8 mouse cellular contexts compared by ENCODE assay signal in the genomic region with DNA sequence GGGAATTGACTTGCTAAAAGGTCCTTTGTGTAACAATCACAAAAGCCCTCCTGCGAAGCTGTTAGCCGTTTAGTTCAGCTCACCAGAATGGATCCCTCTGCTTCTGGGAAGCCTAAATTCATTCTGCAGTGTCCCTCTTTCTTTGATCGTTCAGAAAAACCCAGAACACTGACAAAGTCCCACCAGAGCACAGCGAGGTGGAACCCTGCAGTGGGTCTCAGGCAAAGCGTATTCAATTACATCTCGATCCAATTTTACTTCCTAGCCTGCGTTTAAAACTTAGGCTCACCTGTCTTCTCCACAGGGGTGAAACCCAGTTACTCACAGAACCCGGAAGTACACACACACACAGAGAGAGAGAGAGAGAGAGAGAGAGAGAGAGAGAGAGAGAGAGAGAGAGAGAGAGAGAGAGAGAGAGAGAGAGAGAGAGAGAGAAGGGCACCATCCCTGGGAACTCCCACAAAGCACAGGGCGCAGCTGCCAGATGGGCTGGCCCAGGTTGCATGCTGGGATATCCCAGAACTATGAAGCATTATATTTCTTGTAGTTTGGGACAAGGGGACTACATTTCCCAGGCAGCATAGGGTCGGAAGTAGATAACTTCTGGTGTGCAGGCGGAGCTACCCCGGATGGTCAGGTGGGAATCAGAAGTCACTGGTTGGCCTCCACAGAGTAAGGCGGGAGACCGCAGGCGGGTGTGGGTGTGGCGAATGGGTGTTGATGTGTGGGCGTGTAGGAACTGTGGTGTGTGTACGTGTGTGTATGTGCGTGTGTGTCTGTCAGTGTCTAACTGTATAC. TPM values are rescaled to one million over a fixed set of nuclear protein-coding genes. Genes with fewer than 3 reads are reported as not detected.
A peak's percentile ranks its signal among the peaks of the same experiment; 100 is the strongest.
DNase-seq lines count a peak whose midpoint lies in the region; ATAC-seq and TF ChIP-seq lines count a peak whose summit lies in the region.

A gene (plus strand): TSS at position 526 of the 798 bp plus-strand sequence.

- ATAC-seq in G1E (ENCODE audit: extremely low read depth, insufficient number of reproducible peaks, low FRiP score, poor library complexity, severe bottlenecking): peak; percentile 99
- peak; percentile 98 for ATAC-seq in forebrain, embryonic 16.5 days
- peak; percentile 99 for ATAC-seq in lung, embryonic 14.5 days (ENCODE audit: insufficient read depth)

- peaks cover 29% of the 10 kb centered on the region for H3K4me1 ChIP-seq in G1E (ENCODE audit: insufficient read depth, low read depth, low read length)
- H3K4me1 ChIP-seq in forebrain, embryonic 16.5 days (replicated peaks; ENCODE audit: control insufficient read depth, insufficient read depth, low read length): peaks cover 16% of the 10 kb centered on the region
- no peaks in the 10 kb centered on the region for H3K4me1 ChIP-seq in lung, embryonic 14.5 days (ENCODE audit: insufficient read depth)
- H3K4me1 ChIP-seq in olfactory bulb, adult 2 months (ENCODE audit: control insufficient read depth, insufficient read depth, low read length): peaks cover 2% of the 10 kb centered on the region
- peaks cover 7% of the 10 kb centered on the region for H3K4me1 ChIP-seq in thymus, adult 2 months (replicated peaks; ENCODE audit: control insufficient read depth, insufficient read depth, low read length)

- H3K9me3 ChIP-seq in G1E (replicated peaks): no peaks in the 10 kb centered on the region
- H3K9me3 ChIP-seq in forebrain, embryonic 16.5 days (ENCODE audit: control insufficient read depth, low read length): no peaks in the 10 kb centered on the region
- H3K9me3 ChIP-seq in lung, embryonic 14.5 days (ENCODE audit: low read depth, low read length): no peaks in the 10 kb centered on the region

- DNase-seq in G1E (ENCODE audit: low spot score): peak; percentile 85
- DNase-seq in cerebellum, adult 18-20 months: peak; percentile 89 to 97
- peak; percentile 82 to 84 for DNase-seq in heart, postnatal 36 days
- DNase-seq in layer of hippocampus, adult 2 months (ENCODE audit: low spot score in 2 of 2): peak; percentile 92 to 97
- peak; percentile 96 for DNase-seq in lung, embryonic 14.5 days
- peak; percentile 90 for DNase-seq in thymus, adult 2 months

- no peaks in the 10 kb centered on the region for H3K27me3 ChIP-seq in G1E (ENCODE audit: insufficient read depth, low read length)
- no peaks in the 10 kb centered on the region for H3K27me3 ChIP-seq in forebrain, embryonic 16.5 days (replicated peaks; ENCODE audit: control insufficient read depth, insufficient read depth, low read length)
- no peaks in the 10 kb centered on the region for H3K27me3 ChIP-seq in lung, embryonic 14.5 days (ENCODE audit: insufficient read depth, low read length)
- no peaks in the 10 kb centered on the region; the same call in 1 of the 2 replicates for H3K27me3 ChIP-seq in thymus, adult 2 months (ENCODE audit: control insufficient read depth, insufficient read depth, low read length)

- H3K36me3 ChIP-seq in G1E (replicated peaks): no peaks in the 10 kb centered on the region
- no peaks in the 10 kb centered on the region for H3K36me3 ChIP-seq in forebrain, embryonic 16.5 days (ENCODE audit: control insufficient read depth, insufficient read depth)
- H3K36me3 ChIP-seq in lung, embryonic 14.5 days (ENCODE audit: insufficient read depth): no peaks in the 10 kb centered on the region
- H3K36me3 ChIP-seq in thymus, adult 2 months (ENCODE audit: control insufficient read depth, insufficient read depth, low read length): no peaks in the 10 kb centered on the region

- no peak for TF ChIP-seq POLR2A in olfactory bulb, adult 2 months (IDR thresholded peaks at IDR 0.05; ENCODE audit: insufficient read depth, low read depth, low read length)
- TF ChIP-seq POLR2A in thymus, adult 2 months (IDR thresholded peaks at IDR 0.05; ENCODE audit: control insufficient read depth, extremely low read depth, insufficient read depth, low read length, poor library complexity): no peak

- peak within 1 kb of the TSS; percentile 82 for H3K27ac ChIP-seq in forebrain, embryonic 16.5 days (ENCODE audit: low read length)
- peak within 1 kb of the TSS; percentile 87 for H3K27ac ChIP-seq in layer of hippocampus, adult 2 months
- H3K27ac ChIP-seq in lung, embryonic 14.5 days (ENCODE audit: low read depth): peak within 1 kb of the TSS; percentile 19; the same call in 1 of the 2 replicates
- H3K27ac ChIP-seq in olfactory bulb, adult 2 months (ENCODE audit: insufficient read depth, low read depth, low read length): peak within 1 kb of the TSS; percentile 40
- peak within 1 kb of the TSS; percentile 87 for H3K27ac ChIP-seq in thymus, adult 2 months (ENCODE audit: control insufficient read depth, insufficient read depth, low read length)

- peak within 1 kb of the TSS; percentile 68 for H3K4me3 ChIP-seq in G1E (ENCODE audit: low read depth, low read length)
- peak within 1 kb of the TSS; percentile 44 for H3K4me3 ChIP-seq in forebrain, embryonic 16.5 days (replicated peaks; ENCODE audit: low read length)
- peak within 1 kb of the TSS; percentile 63 for H3K4me3 ChIP-seq in layer of hippocampus, adult 2 months
- H3K4me3 ChIP-seq in lung, embryonic 14.5 days (ENCODE audit: low read depth, low read length): peak within 1 kb of the TSS; percentile 36
- peak within 1 kb of the TSS; percentile 43 for H3K4me3 ChIP-seq in olfactory bulb, adult 2 months (ENCODE audit: insufficient read depth, low read depth, low read length)
- peak within 1 kb of the TSS; percentile 47 for H3K4me3 ChIP-seq in thymus, adult 2 months (ENCODE audit: control insufficient read depth, insufficient read depth, low read length)

- under 1% methylated on average over 19 of the region's 19 CpGs for WGBS in forebrain, embryonic 16.5 days
- WGBS in lung, embryonic 14.5 days: under 1% methylated on average over 19 of the region's 19 CpGs
- WGBS in olfactory bulb, adult 2 months: 1% methylated on average over 19 of the region's 19 CpGs
- WGBS in thymus, adult 2 months: 0% methylated on average over 19 of the region's 19 CpGs

- H3K4me2 ChIP-seq in forebrain, embryonic 16.5 days (ENCODE audit: low read length): peak within 1 kb of the TSS; percentile 67
- H3K4me2 ChIP-seq in lung, embryonic 14.5 days: peak within 1 kb of the TSS; percentile 65

- H3K9ac ChIP-seq in forebrain, embryonic 16.5 days (replicated peaks; ENCODE audit: low read depth, low read length): peak within 1 kb of the TSS; percentile 60
- H3K9ac ChIP-seq in lung, embryonic 14.5 days: peak within 1 kb of the TSS; percentile 51

- TF ChIP-seq CTCF in G1E (IDR thresholded peaks at IDR 0.05; ENCODE audit: low read depth, low read length): no peak
- no peak for TF ChIP-seq CTCF in layer of hippocampus, adult 2 months (conservative IDR thresholded peaks at IDR 0.05)
- no peak for TF ChIP-seq CTCF in lung, embryonic 14.5 days (IDR thresholded peaks at IDR 0.05; ENCODE audit: low read depth)
- no peak for TF ChIP-seq CTCF in olfactory bulb, adult 2 months (IDR thresholded peaks at IDR 0.05; ENCODE audit: insufficient read depth, low read depth, low read length)
- 0 out of 2 replicates have a peak, but pooled peaks have one; percentile 53 for TF ChIP-seq CTCF in thymus, adult 2 months (IDR thresholded peaks at IDR 0.05; ENCODE audit: borderline replicate concordance, control insufficient read depth, extremely low read depth, insufficient read depth, low read length, poor library complexity)

- intact Hi-C loops in heart, postnatal 36 days (cut with DNase I): loop anchor here (5.0 to 10.0 kb wide), 3 partner anchors 97 to 354 kb away; a partner anchor contains a TSS

RNA-seq across cellular contexts. Expression of the gene that starts here (rescaled TPM):
- 2.7 and 4.4 TPM in 2 replicates for total RNA-seq in G1E (2014; fragmentation: Nextera tagmentation)
- total RNA-seq in G1E (2017): 1.6 and 1.7 TPM in 2 replicates
- polyA plus RNA-seq in G1E (2012): 0.01 and 0.04 TPM in 2 replicates
- polyA plus RNA-seq in forebrain, embryonic 16.5 days (2015; fragmentation: Nextera tagmentation; extraction: Ambion mirVana): 13.8 and 14.5 TPM in 2 replicates
- total RNA-seq in heart, postnatal 36 days (2021): under 1 TPM; 0.44 to 0.60 TPM
- total RNA-seq in layer of hippocampus, adult 2 months (2021): 10 to 100 TPM in 1 of 2 experiments, 1 to 10 TPM in 1; 10.0 TPM
- 3.6 and 5.5 TPM in 2 replicates for polyA plus RNA-seq in lung, embryonic 14.5 days (2014; fragmentation: Nextera tagmentation; extraction: Ambion mirVana)
- polyA plus RNA-seq in olfactory bulb, adult 2 months (2012; ENCODE audit: insufficient read depth, insufficient read length, low replicate concordance, missing spikeins): not detected in 2 replicates
- polyA plus RNA-seq in thymus, adult 2 months (2012; rRNA removed): 0.77 and 0.92 TPM in 2 replicates

Comparison
In these comparisons a context has a peak if more than half of its experiments do, and no peak if none do; other contexts are left out.
1. Peak in every context shown above with its lines: DNase-seq, ATAC-seq, H3K4me3 ChIP-seq and H3K27ac ChIP-seq.
2. Peak in DNase-seq in heart, postnatal 36 days; RNA of the gene not detected or under 1 TPM.
3. Peak in DNase-seq, H3K4me3 ChIP-seq and H3K27ac ChIP-seq in thymus, adult 2 months; RNA of the gene not detected or under 1 TPM.
4. H3K27ac ChIP-seq: peak in every context shown above with its lines; median percentile 87 in layer of hippocampus, adult 2 months; 87 in thymus, adult 2 months; 82 in forebrain, embryonic 16.5 days; 40 in olfactory bulb, adult 2 months; 19 in lung, embryonic 14.5 days.